Mouse (Mus musculus) midbrain, embryonic 13.5 days (tissue): ENCODE results near the gene Cyp2b23. TPM values are rescaled to one million over a fixed set of nuclear protein-coding genes. Genes with fewer than 3 reads are reported as not detected.
"Not testable (repeated sequence)": the region's sequence is repeated elsewhere in the genome, so short reads cannot be mapped to it uniquely, and the experiment has no call there.

ENCODE experiments used
- ATAC-seq: fragments of 200-750 bp; cut with Nextera tagmentation; 2 replicates; pipeline ENCODE4 v1.8.0; 2017; ENCODE audit warnings: mild to moderate bottlenecking, moderate TSS enrichment, moderate library complexity
- H3K27ac ChIP-seq: fragments of 300-500 bp; sonication (generic); 2 replicates; pipeline ENCODE4 v1.5.1; 2015; ENCODE audit warnings: inconsistent platforms, mild to moderate bottlenecking, moderate library complexity
- H3K27me3 ChIP-seq: fragments of 300-500 bp; sonication (generic); 2 replicates; pipeline ENCODE4 v1.6.1; 2015; ENCODE audit warnings: mild to moderate bottlenecking, inconsistent platforms
- H3K36me3 ChIP-seq: fragments of 300-500 bp; sonication (generic); 2 replicates; pipeline ENCODE4 v1.6.1; 2015; ENCODE audit warnings: mild to moderate bottlenecking, inconsistent platforms
- H3K4me1 ChIP-seq: fragments of 300-500 bp; sonication (generic); replicated peaks from 2 replicates; pipeline ENCODE4 v1.6.1; 2015; ENCODE audit warnings: inconsistent platforms
- H3K4me2 ChIP-seq: fragments of 300-500 bp; sonication (generic); replicated peaks from 2 replicates; pipeline ENCODE4 v1.6.1; 2015; ENCODE audit warnings: moderate library complexity, mild to moderate bottlenecking, inconsistent platforms
- H3K4me3 ChIP-seq: fragments of 300-500 bp; sonication (generic); replicated peaks from 2 replicates; pipeline ENCODE4 v1.5.1; 2015; ENCODE audit warnings: mild to moderate bottlenecking, inconsistent platforms
- H3K9ac ChIP-seq: fragments of 300-500 bp; sonication (generic); replicated peaks from 2 replicates; pipeline ENCODE4 v1.6.1; 2015; ENCODE audit warnings: mild to moderate bottlenecking, inconsistent platforms
- H3K9me3 ChIP-seq: fragments of 300-500 bp; sonication (generic); 2 replicates; pipeline ENCODE4 v1.6.1; 2016; ENCODE audit warnings: mild to moderate bottlenecking, inconsistent platforms
- WGBS: fragments of 180-500 bp; shearing (Covaris S2); methylation state at CpG from one replicate; pipeline ENCODE4 v1.1.7; 2015; 5-methylcytosine and 5-hydroxymethylcytosine counted together
- polyA plus RNA-seq: library from polyadenylated mRNA; unstranded; fragments of >200 nt; fragmentation: Nextera tagmentation; extraction: Ambion mirVana; gene quantifications from 2 replicates; pipeline ENCODE4 v1.2.1, GENCODE M21; 2015

The Cyp2b23 gene
- polyA plus RNA-seq: not detected in 2 replicates

DNA sequence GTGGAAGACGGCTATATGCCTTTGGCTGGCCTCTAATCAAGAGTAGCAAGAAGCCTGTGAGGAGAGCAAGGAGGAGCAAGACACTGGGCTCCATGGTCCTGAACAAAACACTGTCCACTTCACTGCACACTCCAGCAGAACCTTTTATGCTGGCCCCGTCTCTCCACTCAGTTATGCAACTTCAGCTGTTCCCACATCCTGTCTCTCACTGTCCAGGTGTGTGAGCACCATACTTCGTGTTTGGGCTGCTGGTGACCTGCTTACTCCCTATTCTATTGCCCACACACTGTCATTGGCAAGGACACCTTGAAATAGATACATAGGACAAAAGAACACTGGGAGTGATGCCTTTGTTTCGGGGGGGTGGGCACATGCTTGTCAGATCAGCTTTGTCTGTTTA is at the start of gene Cyp2b23:
Cyp2b23 (minus strand) TSS at position 101 of the 400 bp plus-strand sequence.
- no peak for ATAC-seq
- Histone ChIP-seq H3K4me1 (no peaks in the 10 kb centered on the region), H3K4me2 (no peak within 1 kb of the TSS), H3K27ac (no peak within 1 kb of the TSS), H3K9me3 (no peaks in the 10 kb centered on the region; the same call in 1 of the 2 replicates), H3K27me3 (no peaks in the 10 kb centered on the region), H3K36me3 (no peaks in the 10 kb centered on the region), H3K4me3 (no peak within 1 kb of the TSS), H3K9ac (no peak within 1 kb of the TSS)
- 71% methylated on average over 4 of the region's 4 CpGs for WGBS

DNA sequence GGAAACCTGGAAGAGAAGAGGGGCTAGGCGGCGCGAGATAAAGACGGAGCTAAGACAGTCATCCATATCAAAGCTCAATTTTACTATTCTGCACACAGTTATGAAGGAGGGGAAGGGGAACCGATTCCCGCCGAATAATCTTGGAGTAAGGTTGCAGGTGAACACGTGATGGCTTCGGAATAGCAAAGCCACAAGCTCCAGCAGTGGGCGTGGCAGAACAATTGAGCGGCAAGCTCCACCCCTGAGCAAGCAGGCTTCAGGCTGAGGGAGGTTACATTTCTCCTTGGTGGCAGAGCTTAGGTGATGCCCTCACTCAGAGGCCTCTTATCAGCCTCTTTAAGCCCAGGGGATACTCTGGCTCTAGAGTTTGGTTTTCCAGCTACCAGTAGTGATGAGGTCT is 24.8 kb upstream of the Cyp2b23 start:
- 93% methylated on average over 11 of the region's 11 CpGs for WGBS
- H3K4me3 ChIP-seq: no peak overlapping the region
- ATAC-seq: no peak

DNA sequence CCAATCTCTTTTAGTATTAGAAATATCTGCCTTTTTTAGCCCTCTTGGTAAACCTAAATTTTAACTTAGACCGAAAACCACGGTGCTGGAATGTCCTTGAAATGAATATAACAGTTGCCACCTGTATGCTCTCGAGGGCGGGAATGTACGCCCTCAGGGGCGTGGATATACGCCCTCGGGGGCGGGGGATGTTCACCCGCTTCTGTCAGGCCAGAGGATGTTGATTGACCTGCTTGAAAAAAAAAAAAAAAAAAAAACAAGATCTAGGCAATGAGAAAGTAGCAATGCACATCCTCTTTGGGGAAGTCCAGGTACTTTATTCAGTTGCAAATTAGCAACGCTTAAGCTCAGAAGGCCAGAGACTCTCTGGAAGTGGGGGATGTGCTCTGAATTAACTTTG is 20.8 kb upstream of the Cyp2b23 start:
- WGBS: 36% methylated on average over 11 of the region's 11 CpGs
- H3K4me1 ChIP-seq: no peaks in the 10 kb centered on the region
- H3K4me2 ChIP-seq: no peak overlapping the region
- no peaks in the 10 kb centered on the region for H3K36me3 ChIP-seq
- no peak overlapping the region for H3K9ac ChIP-seq
- H3K27ac ChIP-seq: no peak overlapping the region
- H3K9me3 ChIP-seq: no peaks in the 10 kb centered on the region
- H3K4me3 ChIP-seq: no peak overlapping the region
- no peak for ATAC-seq
- H3K27me3 ChIP-seq: no peaks in the 10 kb centered on the region

More for the DNA sequence above, 24.8 kb upstream of the Cyp2b23 start:
- Histone ChIP-seq H3K9me3 (peaks cover 11% of the 10 kb centered on the region; the same call in 1 of the 2 replicates), H3K27me3 (no peaks in the 10 kb centered on the region), H3K36me3 (no peaks in the 10 kb centered on the region), H3K9ac (no peak overlapping the region), H3K4me2 (no peak overlapping the region), H3K4me1 (no peaks in the 10 kb centered on the region), H3K27ac (no peak overlapping the region)

DNA sequence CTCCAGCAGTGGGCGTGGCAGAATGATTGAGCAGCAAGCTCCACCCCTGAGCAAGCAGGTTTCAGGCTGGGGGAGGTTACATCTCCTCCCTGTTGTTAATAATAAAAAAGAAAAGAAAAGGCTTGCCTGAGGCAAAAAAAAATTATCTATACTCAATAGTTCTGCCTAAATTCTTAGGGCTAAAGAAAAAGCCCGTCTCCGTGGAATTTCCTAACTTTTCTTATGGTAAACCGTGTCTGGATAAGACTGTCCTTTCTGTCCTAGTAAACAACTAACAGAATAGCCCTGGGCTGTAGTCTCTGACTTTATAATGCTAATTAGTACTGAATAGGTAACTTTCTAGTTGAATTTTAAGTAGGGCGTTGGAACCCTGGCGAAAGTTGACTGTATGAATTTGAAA is 20.0 kb upstream of the Cyp2b23 start:
- not testable (repeated sequence) for H3K4me2 ChIP-seq, H3K9me3 ChIP-seq, H3K27me3 ChIP-seq, H3K4me1 ChIP-seq, H3K9ac ChIP-seq, H3K27ac ChIP-seq, H3K36me3 ChIP-seq, ATAC-seq, H3K4me3 ChIP-seq
- WGBS: 37% methylated on average over 6 of the region's 6 CpGs

DNA sequence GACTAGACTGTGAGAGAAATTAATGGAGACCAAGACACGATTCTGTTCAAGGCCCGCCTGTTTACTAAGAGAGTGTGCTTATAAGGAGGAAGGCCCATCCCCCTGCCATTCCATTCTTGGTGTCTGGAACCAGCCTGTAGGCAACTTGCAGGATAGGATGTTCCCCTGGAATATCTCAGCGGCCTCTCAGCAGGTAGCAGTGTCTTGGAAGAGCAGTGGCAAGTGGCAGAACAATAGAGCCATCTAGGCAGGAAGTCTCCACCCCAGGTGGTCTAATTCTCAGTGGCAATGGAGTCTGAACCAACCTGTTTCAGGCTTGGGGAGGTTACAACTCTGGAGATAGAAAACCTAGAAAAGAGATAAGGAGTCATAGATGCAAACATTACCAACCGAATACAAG is 13.9 kb upstream of the Cyp2b23 start:
- Histone ChIP-seq H3K4me1 (no peaks in the 10 kb centered on the region), H3K9ac (no peak overlapping the region), H3K4me3 (no peak overlapping the region), H3K4me2 (no peak overlapping the region), H3K27ac (no peak overlapping the region), H3K36me3 (no peaks in the 10 kb centered on the region), H3K9me3 (no peaks in the 10 kb centered on the region), H3K27me3 (no peaks in the 10 kb centered on the region)
- 69% methylated on average over 4 of the region's 4 CpGs for WGBS
- ATAC-seq: no peak

DNA sequence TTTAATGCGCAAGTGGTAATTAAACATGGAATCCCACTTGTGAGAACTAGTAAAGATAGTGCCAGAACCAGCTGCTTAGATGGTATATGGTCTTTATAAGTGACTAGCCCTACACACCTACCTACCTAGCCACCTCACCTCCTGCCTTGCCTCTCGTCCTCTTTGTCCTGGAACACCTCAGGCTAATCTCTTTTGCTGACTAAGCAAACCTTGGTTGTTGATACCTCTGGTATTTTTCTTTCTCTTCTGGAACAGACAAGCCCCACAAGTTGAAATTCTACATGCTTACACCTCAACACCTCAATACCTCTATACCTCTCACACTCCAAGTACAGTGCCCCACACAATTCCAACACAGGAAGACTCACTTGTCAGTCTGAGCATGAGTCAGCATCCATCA is 524 bp downstream of the Cyp2b23 start:
- Histone ChIP-seq H3K9me3 (no peaks in the 10 kb centered on the region; the same call in 1 of the 2 replicates), H3K4me2 (no peak overlapping the region), H3K27ac (no peak overlapping the region), H3K4me1 (no peaks in the 10 kb centered on the region), H3K27me3 (no peaks in the 10 kb centered on the region), H3K9ac (no peak overlapping the region), H3K36me3 (no peaks in the 10 kb centered on the region), H3K4me3 (no peak overlapping the region)
- WGBS: 78% methylated on average over 2 of the region's 2 CpGs
- ATAC-seq: no peak

DNA sequence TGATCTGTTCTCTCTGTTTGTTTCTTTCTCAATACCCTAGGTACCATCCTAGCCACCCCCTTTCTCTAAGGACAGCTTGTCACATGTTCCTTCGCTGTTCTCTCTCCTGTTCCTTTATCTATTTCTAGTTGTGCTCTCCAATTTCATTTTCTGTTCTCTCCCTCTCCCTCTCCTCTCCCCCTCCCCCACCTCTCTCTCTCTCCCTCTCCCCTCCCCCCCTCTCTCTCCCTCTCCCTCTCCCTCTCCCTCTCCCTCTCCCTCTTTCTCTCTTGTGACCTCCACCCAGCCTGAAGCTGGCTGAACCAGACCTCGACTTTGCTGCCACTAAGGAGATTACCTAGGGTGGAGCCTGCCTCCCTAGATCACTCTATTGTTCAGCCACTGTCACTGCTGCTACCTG is 18.8 kb downstream of the Cyp2b23 start:
- not testable (repeated sequence) for H3K4me1 ChIP-seq, H3K9ac ChIP-seq, ATAC-seq, H3K27ac ChIP-seq, H3K4me3 ChIP-seq, H3K4me2 ChIP-seq, H3K9me3 ChIP-seq, H3K36me3 ChIP-seq, H3K27me3 ChIP-seq
- WGBS: 32% methylated on average over 2 of the region's 2 CpGs

DNA sequence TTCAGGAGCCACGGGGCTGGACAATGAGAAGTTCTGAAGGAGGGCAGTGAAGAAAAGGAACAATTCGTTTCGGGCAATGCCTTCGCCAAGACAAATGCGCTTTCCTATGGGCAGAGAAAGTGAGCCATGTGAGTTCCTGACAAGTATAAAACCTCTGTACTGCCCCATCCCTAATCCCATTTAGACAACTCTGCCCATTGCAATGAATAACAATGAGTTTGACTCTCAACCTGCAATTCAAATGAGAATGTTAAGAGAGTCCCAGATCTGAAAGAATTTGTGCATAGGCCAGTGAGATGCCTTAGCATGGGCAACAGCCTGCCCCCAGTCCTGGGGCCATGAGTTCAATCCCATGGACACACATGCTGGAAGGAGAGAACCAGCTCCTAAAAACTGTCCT is 20.2 kb downstream of the Cyp2b23 start:
- H3K27ac ChIP-seq: no peak overlapping the region
- H3K36me3 ChIP-seq: no peaks in the 10 kb centered on the region
- no peak for ATAC-seq
- no peaks in the 10 kb centered on the region for H3K4me1 ChIP-seq
- no peak overlapping the region for H3K4me2 ChIP-seq
- WGBS: 82% methylated on average over 5 of the region's 5 CpGs
- no peak overlapping the region for H3K9ac ChIP-seq
- no peaks in the 10 kb centered on the region for H3K27me3 ChIP-seq
- no peak overlapping the region for H3K4me3 ChIP-seq
- H3K9me3 ChIP-seq: peaks cover 14% of the 10 kb centered on the region

DNA sequence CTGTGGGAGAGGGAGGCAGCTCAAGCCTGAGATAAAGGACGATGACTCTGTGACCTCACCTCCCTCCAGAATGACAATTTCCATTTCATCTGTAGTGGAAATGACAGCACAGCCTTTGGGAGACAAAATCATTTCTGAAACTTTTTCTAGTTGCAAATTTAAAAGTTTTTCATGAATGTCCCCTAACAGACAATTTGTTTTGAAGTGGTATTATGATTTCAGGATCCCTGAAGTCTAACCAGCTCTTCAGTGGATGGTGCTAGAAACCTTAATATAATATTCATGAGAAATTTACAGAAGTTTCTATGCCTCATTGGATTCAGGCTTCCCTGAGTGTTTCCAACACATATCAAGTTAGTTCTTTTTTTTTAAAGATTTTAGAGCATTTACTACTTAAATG is 67.9 kb downstream of the Cyp2b23 start, which contains the start of gene Vmn1r185:
Vmn1r185 (minus strand) TSS at position 101 of the 400 bp plus-strand sequence.
- WGBS: 79% methylated on average over 1 of the region's 1 CpGs
- not testable (repeated sequence) for H3K9me3 ChIP-seq, H3K9ac ChIP-seq, H3K4me2 ChIP-seq, H3K4me3 ChIP-seq, ATAC-seq, H3K27ac ChIP-seq, H3K27me3 ChIP-seq, H3K4me1 ChIP-seq, H3K36me3 ChIP-seq

Other genes starting within 250 kb of the Cyp2b23 start
- not detected in 2 replicates for gene Nlrp9a, start 151.4 kb downstream of the Cyp2b23 start, polyA plus RNA-seq
- not detected in 2 replicates for gene Vmn1r185, start 68.0 kb downstream of the Cyp2b23 start, polyA plus RNA-seq
- gene Cyp2b19, start 70.7 kb upstream of the Cyp2b23 start, polyA plus RNA-seq: 0.27 and 0.38 TPM in 2 replicates
- gene Cyp2g1, start 122.5 kb upstream of the Cyp2b23 start, polyA plus RNA-seq: not detected in 2 replicates
- 0.36 and 0.37 TPM in 2 replicates for gene Cyp2a5, start 148.9 kb upstream of the Cyp2b23 start, polyA plus RNA-seq